Mouse (Mus musculus) hindbrain, embryonic 15.5 days (tissue): ENCODE data around the gene Rnaseh2b. TPM values are rescaled to one million over a fixed set of nuclear protein-coding genes. Genes with fewer than 3 reads are reported as not detected.
A peak's percentile ranks its signal among the peaks of the same experiment; 100 is the strongest.

ENCODE experiments used
- ATAC-seq: fragments of 200-750 bp; cut with Nextera tagmentation; 2 replicates; pipeline ENCODE4 v1.8.0; 2017; ENCODE audit warnings: low read depth, moderate number of reproducible peaks, moderate TSS enrichment; ENCODE audit not compliant: low FRiP score
- H3K27ac ChIP-seq: fragments of 300-500 bp; sonication (generic); replicated peaks from 2 replicates; pipeline ENCODE4 v1.5.1; 2015; ENCODE audit warnings: mild to moderate bottlenecking, inconsistent platforms
- H3K27me3 ChIP-seq: fragments of 300-500 bp; sonication (generic); 2 replicates; pipeline ENCODE4 v1.6.1; 2015; ENCODE audit warnings: control low read depth, inconsistent platforms
- H3K36me3 ChIP-seq: fragments of 300-500 bp; sonication (generic); 2 replicates; pipeline ENCODE4 v1.6.1; 2015; ENCODE audit warnings: control low read depth, inconsistent platforms
- H3K4me1 ChIP-seq: fragments of 300-500 bp; sonication (generic); replicated peaks from 2 replicates; pipeline ENCODE4 v1.6.1; 2015; ENCODE audit warnings: control low read depth, inconsistent platforms
- H3K4me2 ChIP-seq: fragments of 300-500 bp; sonication (generic); 2 replicates; pipeline ENCODE4 v1.6.1; 2015; ENCODE audit warnings: moderate library complexity, mild to moderate bottlenecking, inconsistent platforms
- H3K4me3 ChIP-seq: fragments of 300-500 bp; sonication (generic); 2 replicates; pipeline ENCODE4 v1.5.1; 2015; ENCODE audit warnings: mild to moderate bottlenecking, inconsistent platforms
- H3K9ac ChIP-seq: fragments of 300-500 bp; sonication (generic); 2 replicates; pipeline ENCODE4 v1.6.1; 2015; ENCODE audit warnings: inconsistent platforms
- H3K9me3 ChIP-seq: fragments of 300-500 bp; sonication (generic); 2 replicates; pipeline ENCODE4 v1.6.1; 2016; ENCODE audit warnings: control low read depth, inconsistent platforms
- WGBS: fragments of 180-500 bp; shearing (Covaris S2); methylation state at CpG from one replicate; pipeline ENCODE4 v1.1.7; 2015; 5-methylcytosine and 5-hydroxymethylcytosine counted together
- polyA plus RNA-seq: library from polyadenylated mRNA; unstranded; fragments of >200 nt; fragmentation: Nextera tagmentation; extraction: Ambion mirVana; gene quantifications from 2 replicates; pipeline ENCODE4 v1.2.1, GENCODE M21; 2015

Gene Rnaseh2b
- polyA plus RNA-seq, 1 experiment from 2014 or later: 32.7 TPM

DNA sequence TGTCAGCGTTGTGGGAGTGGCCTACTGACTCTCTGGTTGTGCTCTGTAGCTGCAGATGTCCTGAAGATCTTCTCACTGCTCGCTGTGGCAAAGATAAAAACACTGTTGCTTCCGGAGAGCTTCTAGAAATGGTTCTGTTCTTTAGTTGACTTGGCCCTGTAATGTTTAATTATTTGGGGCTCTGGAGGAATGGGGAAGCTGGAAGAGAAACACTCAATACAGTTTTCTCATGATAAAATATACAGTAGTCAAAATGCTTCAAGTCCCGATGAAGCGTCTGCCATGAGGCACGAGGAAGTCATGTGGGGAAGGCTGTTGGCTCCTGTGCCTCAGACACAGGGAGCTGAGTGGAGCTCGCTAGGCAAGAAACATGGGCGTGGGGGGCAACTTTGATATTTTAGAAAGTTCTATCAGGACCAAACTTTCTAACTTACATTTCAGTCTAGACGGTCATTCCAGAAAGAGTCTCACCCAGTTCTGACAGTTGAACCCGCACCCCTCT is 50.3 kb downstream of the Rnaseh2b start:
- H3K36me3 ChIP-seq: no peaks in the 10 kb centered on the region
- WGBS: 76% methylated on average over 10 of the region's 10 CpGs
- no peak overlapping the region for H3K9ac ChIP-seq
- peaks cover 15% of the 10 kb centered on the region; the same call in 1 of the 2 replicates for H3K4me1 ChIP-seq
- ATAC-seq: no peak
- H3K4me3 ChIP-seq: no peak overlapping the region
- no peak overlapping the region for H3K4me2 ChIP-seq
- H3K9me3 ChIP-seq: no peaks in the 10 kb centered on the region
- H3K27ac ChIP-seq: no peak overlapping the region
- no peaks in the 10 kb centered on the region for H3K27me3 ChIP-seq

- no peaks in the 10 kb centered on the region for H3K36me3 ChIP-seq
Observed at GRCm38 (mm10) chr14:62346570-62346969, 54.2 kb downstream of the Rnaseh2b start.

GRCm38 (mm10) chr14:62347103-62347502 is 54.7 kb downstream of the Rnaseh2b start:
- Histone ChIP-seq H3K9ac (no peak overlapping the region), H3K4me1 (peaks cover 15% of the 10 kb centered on the region; the same call in 1 of the 2 replicates), H3K4me2 (peak overlapping the region; percentile 11; the same call in 1 of the 2 replicates), H3K36me3 (no peaks in the 10 kb centered on the region), H3K27ac (no peak overlapping the region; the same call in 1 of the 2 replicates), H3K4me3 (no peak overlapping the region), H3K9me3 (no peaks in the 10 kb centered on the region), H3K27me3 (no peaks in the 10 kb centered on the region)
- WGBS: 78% methylated on average over 7 of the region's 7 CpGs
- no peak for ATAC-seq

More at GRCm38 (mm10) chr14:62346570-62346969, 54.2 kb downstream of the Rnaseh2b start:
- H3K4me2 ChIP-seq: 0 out of 2 replicates have a peak overlapping the region, but pooled peaks have one; percentile 5
- no peak overlapping the region for H3K9ac ChIP-seq
- H3K4me1 ChIP-seq: peaks cover 15% of the 10 kb centered on the region; the same call in 1 of the 2 replicates
- no peak overlapping the region for H3K27ac ChIP-seq
- no peaks in the 10 kb centered on the region for H3K27me3 ChIP-seq
- H3K4me3 ChIP-seq: no peak overlapping the region
- WGBS: 50% methylated on average over 11 of the region's 11 CpGs
- ATAC-seq: no peak
- no peaks in the 10 kb centered on the region for H3K9me3 ChIP-seq

- H3K9ac ChIP-seq: no peak overlapping the region
- no peak for ATAC-seq
- H3K4me2 ChIP-seq: no peak overlapping the region
- WGBS: 72% methylated on average over 5 of the region's 5 CpGs
- H3K36me3 ChIP-seq: no peaks in the 10 kb centered on the region
- H3K27ac ChIP-seq: no peak overlapping the region
- H3K4me1 ChIP-seq: peaks cover 12% of the 10 kb centered on the region; the same call in 1 of the 2 replicates
- no peaks in the 10 kb centered on the region for H3K9me3 ChIP-seq
- no peaks in the 10 kb centered on the region for H3K27me3 ChIP-seq
- no peak overlapping the region for H3K4me3 ChIP-seq
Observed at GRCm38 (mm10) chr14:62349786-62350185, 57.4 kb downstream of the Rnaseh2b start.

DNA sequence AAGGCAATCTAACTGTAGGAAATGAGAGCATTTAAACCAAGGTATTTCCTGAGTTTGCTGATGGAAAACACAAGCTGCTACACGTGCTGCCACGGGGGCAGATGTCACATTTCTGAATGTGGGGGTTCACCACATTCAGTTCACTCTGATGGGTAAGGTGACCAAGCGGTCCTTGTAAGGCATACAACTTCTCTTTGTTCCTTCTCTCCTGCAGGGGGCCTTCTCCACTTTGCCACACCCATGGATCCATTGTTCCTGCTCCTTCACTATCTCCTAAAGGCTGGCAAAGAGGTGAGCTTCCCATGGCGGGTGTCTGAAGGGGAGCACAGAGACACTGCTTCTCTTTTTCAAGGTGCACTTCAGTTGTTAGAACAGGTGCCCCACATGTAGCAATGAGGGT is 57.8 kb downstream of the Rnaseh2b start:
- Histone ChIP-seq H3K9me3 (no peaks in the 10 kb centered on the region), H3K4me1 (peaks cover 12% of the 10 kb centered on the region; the same call in 1 of the 2 replicates), H3K36me3 (no peaks in the 10 kb centered on the region), H3K4me2 (no peak overlapping the region), H3K27me3 (no peaks in the 10 kb centered on the region), H3K9ac (no peak overlapping the region), H3K27ac (no peak overlapping the region), H3K4me3 (no peak overlapping the region)
- no peak for ATAC-seq
- 72% methylated on average over 4 of the region's 4 CpGs for WGBS

DNA sequence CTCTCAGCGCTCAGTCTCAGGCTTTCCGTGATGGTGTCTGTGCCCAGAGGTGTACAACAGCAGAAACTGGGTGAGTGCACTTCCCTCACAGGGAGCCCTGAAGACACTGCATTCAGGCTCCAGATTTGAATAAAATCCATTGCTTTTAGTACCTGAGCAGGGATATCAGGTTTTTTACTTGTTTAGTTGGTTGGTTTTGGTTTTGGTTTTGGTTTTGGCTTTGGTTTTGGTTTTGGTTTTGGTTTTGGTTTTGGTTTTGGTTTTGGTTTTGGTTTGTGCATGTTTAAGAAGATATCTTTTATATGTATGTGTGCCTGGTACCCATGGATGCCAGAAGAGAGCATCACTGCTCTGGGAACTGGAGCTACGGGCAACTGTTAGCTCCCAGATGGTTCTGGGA is 58.5 kb downstream of the Rnaseh2b start:
- ATAC-seq: no peak
- Histone ChIP-seq H3K9ac (no peak overlapping the region), H3K9me3 (no peaks in the 10 kb centered on the region), H3K4me1 (peaks cover 12% of the 10 kb centered on the region; the same call in 1 of the 2 replicates), H3K27me3 (no peaks in the 10 kb centered on the region), H3K27ac (no peak overlapping the region), H3K36me3 (no peaks in the 10 kb centered on the region), H3K4me2 (no peak overlapping the region), H3K4me3 (no peak overlapping the region)
- WGBS: 93% methylated on average over 3 of the region's 3 CpGs

- no peaks in the 10 kb centered on the region for H3K36me3 ChIP-seq
Observed at GRCm38 (mm10) chr14:62353372-62353771, 61.0 kb downstream of the Rnaseh2b start.

DNA sequence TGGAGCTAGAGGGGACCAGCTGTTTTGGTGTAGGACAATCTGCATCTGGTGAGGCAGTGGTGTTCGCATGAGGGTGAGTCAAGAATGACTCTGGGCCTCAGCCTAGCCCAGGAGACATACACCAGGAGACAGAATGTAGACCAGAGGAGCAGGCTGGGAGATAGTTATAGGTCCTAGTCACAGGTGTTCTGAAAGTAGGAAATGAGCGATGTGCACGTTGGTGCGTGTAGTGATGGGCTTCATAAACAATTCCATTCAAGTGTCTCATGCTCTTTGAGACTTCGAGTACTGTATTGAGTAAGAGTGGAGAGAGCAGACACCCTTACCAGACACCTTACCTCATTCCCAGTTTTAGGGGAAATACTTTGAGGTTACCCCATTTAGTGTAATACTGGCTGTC is 61.4 kb downstream of the Rnaseh2b start:
- Histone ChIP-seq H3K27me3 (no peaks in the 10 kb centered on the region), H3K9me3 (no peaks in the 10 kb centered on the region), H3K9ac (no peak overlapping the region), H3K36me3 (no peaks in the 10 kb centered on the region), H3K27ac (no peak overlapping the region), H3K4me1 (no peaks in the 10 kb centered on the region), H3K4me2 (no peak overlapping the region), H3K4me3 (no peak overlapping the region)
- 96% methylated on average over 5 of the region's 5 CpGs for WGBS
- no peak for ATAC-seq

More at GRCm38 (mm10) chr14:62353372-62353771, 61.0 kb downstream of the Rnaseh2b start:
- H3K4me2 ChIP-seq: no peak overlapping the region
- WGBS: 72% methylated on average over 9 of the region's 9 CpGs
- ATAC-seq: no peak
- no peak overlapping the region for H3K27ac ChIP-seq
- no peak overlapping the region for H3K9ac ChIP-seq
- no peaks in the 10 kb centered on the region for H3K9me3 ChIP-seq
- no peaks in the 10 kb centered on the region for H3K27me3 ChIP-seq
- no peaks in the 10 kb centered on the region for H3K4me1 ChIP-seq
- no peak overlapping the region for H3K4me3 ChIP-seq

- H3K9me3 ChIP-seq: no peaks in the 10 kb centered on the region
- no peaks in the 10 kb centered on the region for H3K27me3 ChIP-seq
- no peak overlapping the region for H3K4me3 ChIP-seq
- no peaks in the 10 kb centered on the region for H3K36me3 ChIP-seq
- no peak overlapping the region for H3K4me2 ChIP-seq
- WGBS: 87% methylated on average over 7 of the region's 7 CpGs
- no peak overlapping the region for H3K27ac ChIP-seq
- no peaks in the 10 kb centered on the region for H3K4me1 ChIP-seq
- no peak overlapping the region for H3K9ac ChIP-seq
- ATAC-seq: no peak
Observed at GRCm38 (mm10) chr14:62355201-62355600, 62.8 kb downstream of the Rnaseh2b start.

DNA sequence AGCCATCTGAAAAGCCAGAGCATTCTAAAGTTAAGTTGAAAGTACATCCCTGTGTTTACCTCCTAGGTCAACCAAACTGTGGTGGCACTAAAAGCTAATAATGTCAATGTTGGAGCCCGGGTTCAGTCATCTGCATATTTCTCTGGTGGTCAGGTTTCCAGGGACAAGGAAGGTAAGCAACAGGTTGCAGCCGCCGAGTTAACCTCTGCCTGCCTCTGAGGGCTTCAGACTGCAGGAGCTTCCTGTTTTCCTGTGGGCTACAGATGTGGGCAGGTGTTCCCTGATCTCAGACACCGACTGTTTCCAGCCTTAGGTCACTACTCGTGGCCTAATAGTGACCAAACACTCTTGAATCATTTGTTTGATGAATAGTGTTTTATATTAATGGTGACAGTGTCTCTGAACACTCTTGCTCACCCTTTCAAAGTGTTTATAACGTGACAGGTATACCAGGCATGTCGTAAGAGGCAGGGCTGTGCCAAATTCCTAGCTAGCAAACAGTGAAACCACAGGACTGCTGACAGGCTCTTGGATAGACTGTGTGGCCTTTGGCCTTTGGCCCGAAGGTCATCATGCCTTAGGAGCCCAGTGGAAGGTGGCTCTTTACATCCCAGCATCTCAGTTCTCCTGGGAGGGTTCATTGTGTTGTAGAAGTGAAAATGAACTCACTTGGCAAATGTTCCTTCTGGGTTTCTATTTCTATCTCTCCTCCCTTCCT is 69.0 kb downstream of the Rnaseh2b start:
- Histone ChIP-seq H3K27me3 (no peaks in the 10 kb centered on the region), H3K9ac (no peak overlapping the region), H3K4me2 (no peak overlapping the region), H3K27ac (no peak overlapping the region), H3K4me1 (no peaks in the 10 kb centered on the region), H3K4me3 (no peak overlapping the region), H3K36me3 (peaks cover 6% of the 10 kb centered on the region; the same call in 1 of the 2 replicates), H3K9me3 (no peaks in the 10 kb centered on the region)
- 86% methylated on average over 8 of the region's 8 CpGs for WGBS
- no peak for ATAC-seq

DNA sequence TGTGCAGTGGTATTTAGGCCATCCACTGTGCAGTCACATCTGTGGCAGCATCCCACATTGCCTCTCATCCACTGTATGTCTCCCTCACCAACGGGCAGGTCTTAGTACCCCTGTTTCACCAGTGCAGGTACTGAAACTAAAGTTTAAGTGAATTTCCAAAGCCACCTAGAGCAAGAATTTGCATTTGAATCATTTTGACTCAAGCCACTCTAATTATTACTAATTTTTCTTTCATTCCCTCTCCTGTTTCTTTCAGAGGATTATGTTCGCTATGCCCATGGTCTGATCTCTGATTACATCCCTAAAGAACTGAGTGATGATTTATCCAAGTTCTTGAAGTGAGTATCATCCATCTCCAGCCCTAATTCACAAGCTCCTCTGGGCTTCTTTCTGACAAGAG is 71.4 kb downstream of the Rnaseh2b start:
- Histone ChIP-seq H3K4me2 (no peak overlapping the region), H3K27ac (no peak overlapping the region), H3K36me3 (peaks cover 6% of the 10 kb centered on the region; the same call in 1 of the 2 replicates), H3K9me3 (no peaks in the 10 kb centered on the region), H3K27me3 (no peaks in the 10 kb centered on the region), H3K9ac (no peak overlapping the region), H3K4me1 (no peaks in the 10 kb centered on the region), H3K4me3 (no peak overlapping the region)
- no peak for ATAC-seq
- 92% methylated on average over 2 of the region's 2 CpGs for WGBS

- 85% methylated on average over 6 of the region's 6 CpGs for WGBS
- ATAC-seq: no peak
- Histone ChIP-seq H3K27me3 (no peaks in the 10 kb centered on the region), H3K4me3 (no peak overlapping the region), H3K9ac (no peak overlapping the region), H3K4me1 (no peaks in the 10 kb centered on the region; the same call in 1 of the 2 replicates), H3K36me3 (no peaks in the 10 kb centered on the region), H3K27ac (no peak overlapping the region), H3K4me2 (no peak overlapping the region), H3K9me3 (no peaks in the 10 kb centered on the region)
Observed at GRCm38 (mm10) chr14:62370819-62371218, 78.4 kb downstream of the Rnaseh2b start.
